Mouse (Mus musculus) bone marrow, adult 2 months (tissue): ENCODE data around the gene Mzf1.

ENCODE experiments used
- CTCF ChIP-seq: fragments of 200-500 bp; IDR thresholded peaks from 2 replicates; pipeline ENCODE4 v1.5.1; 2011; ENCODE audit warnings: low read length, control low read depth; ENCODE audit not compliant: control insufficient read depth, insufficient read depth
- POLR2A ChIP-seq: fragments of 200-500 bp; IDR thresholded peaks from 2 replicates; pipeline ENCODE4 v1.6.1; 2011; ENCODE audit warnings: low read depth, mild to moderate bottlenecking, control low read depth, low read length, borderline replicate concordance; ENCODE audit not compliant: control insufficient read depth

- no peak for TF ChIP-seq CTCF
- 0 out of 2 replicates have a peak, but pooled peaks have one; percentile 46 for TF ChIP-seq POLR2A
Measured at GRCm38 (mm10) chr7:13010005-13010908, 44.3 kb downstream of the Mzf1 start, which contains the start of gene Zbtb45.
